Mouse (Mus musculus) cerebellum, adult 18-20 months (tissue): Measurements from ENCODE around the gene Robo3.

ENCODE experiments used
- DNase-seq, 2 experiments: peaks; one replicate each; pipeline ENCODE4 v3.0.0; 2021

Gene Robo3

DNA sequence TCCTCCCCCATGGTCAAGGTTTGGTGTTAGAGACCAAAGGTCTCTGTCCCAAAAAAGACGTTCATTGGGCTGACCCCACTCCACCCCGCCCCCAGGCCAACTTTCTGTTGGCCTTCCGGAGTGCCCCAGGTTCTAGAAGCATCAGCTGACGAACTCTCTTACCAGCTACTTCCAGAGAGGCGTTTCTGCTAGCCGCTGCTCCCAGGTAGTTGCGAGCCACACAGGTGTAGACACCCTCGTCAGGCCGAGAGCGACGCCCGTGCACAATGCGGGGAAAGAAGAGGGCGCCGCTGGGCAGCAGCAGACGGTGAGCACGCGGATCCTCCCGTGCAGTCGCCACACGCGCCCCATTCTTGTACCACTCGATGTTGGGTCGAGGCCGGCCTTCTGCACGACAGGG lies 3.7 kb downstream of the Robo3 start:
- DNase-seq: no peak

- no peak for DNase-seq
Observed at GRCm38 (mm10) chr9:37421239-37421638, 11.8 kb downstream of the Robo3 start.

DNA sequence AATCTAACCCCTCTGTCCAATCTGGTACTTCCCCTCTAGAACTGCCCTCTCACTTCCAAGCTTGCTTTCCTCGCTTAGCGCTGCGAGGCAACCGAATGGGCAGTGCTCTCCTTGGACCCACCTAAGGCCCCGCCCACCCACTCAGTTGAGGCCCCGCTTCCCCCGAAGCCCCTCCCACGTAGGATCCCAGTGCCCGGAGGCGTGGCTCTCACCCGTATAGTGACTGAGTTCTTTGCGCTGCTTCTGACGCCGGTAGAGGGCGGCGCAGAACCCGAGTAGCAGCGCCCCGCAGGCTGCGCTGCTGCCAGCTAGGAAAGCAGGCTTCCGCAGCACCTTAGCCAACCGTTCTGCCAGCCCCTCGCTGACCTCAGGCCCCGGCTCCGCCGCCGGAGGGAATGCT lies 12.4 kb downstream of the Robo3 start:
- peak; percentile 67 to 68 for DNase-seq

DNA sequence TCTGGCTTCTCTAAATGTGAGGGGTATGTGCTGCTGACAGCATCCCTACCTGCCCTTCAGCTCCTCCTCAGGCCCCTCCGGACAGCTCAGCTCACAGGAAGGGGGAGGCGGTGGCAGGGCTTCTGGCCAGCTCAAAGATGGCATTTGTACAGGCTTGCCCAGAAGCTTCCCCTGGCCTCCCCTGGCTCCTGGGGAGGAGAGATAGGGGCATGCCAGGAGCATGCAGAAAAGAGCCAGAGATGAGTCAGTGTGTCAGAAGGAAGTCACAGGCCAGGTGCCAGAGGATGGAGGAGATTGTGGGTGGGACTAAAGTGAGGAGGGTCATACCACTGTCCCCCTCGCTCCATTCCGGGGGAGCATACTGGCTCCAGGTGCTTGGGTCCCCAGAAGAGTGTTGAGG lies 14.3 kb downstream of the Robo3 start:
- peak; percentile 29 to 36 for DNase-seq

GRCm38 (mm10) chr9:37414666-37415065 lies 18.4 kb downstream of the Robo3 start:
- no peak for DNase-seq

DNA sequence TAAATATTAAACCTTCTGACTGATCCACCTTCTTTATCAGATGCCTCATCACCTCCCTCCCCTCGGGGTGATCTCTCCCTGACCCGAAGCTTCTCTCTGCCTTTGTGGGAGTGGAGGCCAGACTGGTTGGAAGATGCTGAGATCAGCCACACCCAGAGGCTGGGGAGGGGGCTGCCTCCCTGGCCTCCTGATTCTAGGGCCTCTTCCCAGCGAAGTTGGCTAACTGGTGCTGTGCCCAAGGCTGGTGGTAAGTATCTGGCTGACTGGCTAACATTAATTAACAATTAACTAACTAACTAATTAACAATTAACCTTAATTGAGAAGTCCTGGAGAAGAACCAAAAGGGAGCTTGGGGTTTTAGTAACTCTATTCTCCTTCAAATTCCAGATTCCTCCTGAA lies 20.1 kb downstream of the Robo3 start:
- no peak for DNase-seq

DNA sequence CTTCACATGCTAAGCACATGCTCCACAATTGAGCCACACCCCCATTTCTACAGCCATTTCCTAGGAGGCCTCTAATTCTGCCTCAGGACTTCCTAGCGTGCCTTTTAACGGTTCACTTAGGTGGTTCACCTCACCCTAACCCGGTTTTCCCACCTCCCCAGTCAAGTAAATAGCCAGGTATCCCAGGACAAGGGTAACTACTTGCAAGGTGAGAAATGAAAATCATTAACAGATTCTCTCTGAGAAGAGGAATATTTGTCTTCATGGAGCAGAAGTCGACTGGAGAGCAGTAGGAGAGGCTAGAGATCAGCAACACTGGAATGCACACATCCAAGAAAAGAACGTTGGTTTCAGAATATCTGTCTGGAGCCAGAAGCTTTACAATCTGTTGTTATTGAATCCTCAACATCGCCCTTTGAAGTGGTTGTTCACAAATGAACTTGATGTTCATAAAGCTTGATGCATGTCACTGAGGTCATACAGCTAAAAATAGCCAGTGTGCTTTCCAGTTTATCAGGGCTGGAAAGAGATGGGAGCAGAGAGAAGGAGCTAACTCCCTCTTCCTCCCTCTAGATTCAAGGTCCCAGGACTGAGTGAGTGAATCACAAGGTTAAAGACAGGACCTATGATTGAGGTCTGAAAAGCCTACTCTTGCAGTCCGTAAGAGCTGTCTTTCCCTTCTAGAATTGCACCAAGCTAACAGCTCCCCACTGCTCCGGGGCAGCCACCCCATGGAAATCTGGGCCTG lies 23.2 kb downstream of the Robo3 start:
- DNase-seq: no peak

GRCm38 (mm10) chr9:37407850-37408502 lies 25.1 kb downstream of the Robo3 start:
- no peak for DNase-seq

GRCm38 (mm10) chr9:37406372-37406771 lies 26.7 kb downstream of the Robo3 start:
- peak; percentile 27 to 36 for DNase-seq

DNA sequence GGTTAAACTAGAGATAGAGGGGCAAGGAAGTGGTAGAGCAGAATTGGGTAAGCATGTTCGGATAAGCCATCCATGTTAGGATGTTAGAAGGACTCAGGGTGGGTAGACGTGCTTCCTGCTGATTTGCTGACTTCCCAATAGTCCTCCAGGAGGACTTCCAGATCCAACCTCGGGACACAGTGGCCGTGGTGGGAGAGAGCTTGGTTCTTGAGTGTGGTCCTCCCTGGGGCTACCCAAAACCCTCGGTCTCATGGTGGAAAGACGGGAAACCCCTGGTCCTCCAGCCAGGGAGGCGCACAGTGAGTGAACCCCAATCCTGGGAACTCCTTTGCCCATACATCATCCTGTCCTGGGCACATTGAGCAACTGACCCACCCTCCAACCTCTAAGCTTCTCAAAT lies 30.0 kb downstream of the Robo3 start:
- DNase-seq: no peak

DNA sequence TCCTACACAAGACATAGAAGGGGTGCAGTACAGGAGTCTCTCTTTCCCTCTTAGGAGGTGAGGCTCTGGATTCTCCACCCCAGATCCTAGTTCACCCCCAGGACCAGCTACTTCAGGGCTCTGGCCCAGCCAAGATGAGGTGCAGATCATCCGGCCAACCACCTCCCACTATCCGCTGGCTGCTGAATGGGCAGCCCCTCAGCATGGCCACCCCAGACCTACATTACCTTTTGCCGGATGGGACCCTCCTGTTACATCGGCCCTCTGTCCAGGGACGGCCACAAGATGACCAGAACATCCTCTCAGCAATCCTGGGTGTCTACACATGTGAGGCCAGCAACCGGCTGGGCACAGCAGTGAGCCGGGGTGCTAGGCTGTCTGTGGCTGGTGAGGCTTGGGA lies 30.5 kb downstream of the Robo3 start:
- no peak for DNase-seq

GRCm38 (mm10) chr9:37401802-37402201 lies 31.2 kb downstream of the Robo3 start, which contains the start of gene Robo4:
Robo4 (plus strand) TSS chr9:37401897.
- no peak for DNase-seq

- no peak for DNase-seq
Observed at GRCm38 (mm10) chr9:37400585-37400984, 32.5 kb downstream of the Robo3 start.

DNA sequence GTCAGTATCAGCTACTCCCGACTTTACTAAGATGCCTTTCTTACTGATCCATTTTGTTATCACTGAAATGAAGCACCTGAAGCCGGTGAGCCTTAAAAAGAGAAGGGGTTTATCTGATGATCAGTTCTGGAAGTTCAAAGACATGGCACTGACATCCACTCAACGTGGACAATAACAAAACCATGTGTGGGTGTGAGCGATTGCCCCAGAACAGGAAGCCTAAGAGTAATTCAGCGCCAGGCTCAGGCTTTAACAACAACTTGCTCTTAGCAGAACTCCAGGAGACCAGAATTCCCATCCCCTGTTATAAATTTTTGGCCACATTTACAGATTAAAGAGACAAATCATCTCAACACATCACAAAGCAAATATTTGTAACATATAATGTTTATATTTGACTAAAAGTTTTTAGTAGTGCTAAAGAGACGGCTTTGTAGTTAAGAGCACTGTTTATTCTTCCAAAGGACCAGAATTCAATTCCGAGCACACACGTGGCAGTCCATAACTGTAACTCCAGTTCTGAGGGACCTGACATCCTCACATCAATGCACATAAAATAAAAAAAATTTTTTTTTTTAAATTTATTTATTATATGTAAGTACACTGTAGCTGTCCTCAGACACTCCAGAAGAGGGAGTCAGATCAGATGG lies 39.4 kb downstream of the Robo3 start:
- DNase-seq: no peak

GRCm38 (mm10) chr9:37392071-37392470 lies 41.0 kb downstream of the Robo3 start:
- no peak for DNase-seq

- DNase-seq: no peak
Observed at GRCm38 (mm10) chr9:37390891-37391290, 42.2 kb downstream of the Robo3 start.

GRCm38 (mm10) chr9:37384284-37385182 lies 48.5 kb downstream of the Robo3 start:
- no peak for DNase-seq

DNA sequence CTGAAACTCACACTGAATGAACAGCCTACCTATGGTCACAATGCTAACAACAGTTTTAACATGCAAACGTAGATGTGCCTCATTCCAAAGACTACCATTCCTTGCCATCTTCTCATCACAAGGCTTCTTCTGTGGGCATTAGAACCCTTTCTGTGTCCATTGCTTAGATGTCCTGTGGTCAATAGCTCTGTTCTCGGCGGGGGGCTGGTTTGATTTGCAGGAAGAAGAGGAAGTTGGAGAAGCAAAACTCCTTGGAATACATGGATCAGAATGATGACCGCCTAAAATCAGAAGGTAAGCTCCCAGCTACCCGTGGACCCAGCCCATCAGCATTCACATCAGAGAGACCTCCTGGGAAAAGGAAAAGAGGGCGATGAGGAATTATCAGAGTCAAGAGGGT lies 49.9 kb downstream of the Robo3 start:
- DNase-seq: no peak

DNA sequence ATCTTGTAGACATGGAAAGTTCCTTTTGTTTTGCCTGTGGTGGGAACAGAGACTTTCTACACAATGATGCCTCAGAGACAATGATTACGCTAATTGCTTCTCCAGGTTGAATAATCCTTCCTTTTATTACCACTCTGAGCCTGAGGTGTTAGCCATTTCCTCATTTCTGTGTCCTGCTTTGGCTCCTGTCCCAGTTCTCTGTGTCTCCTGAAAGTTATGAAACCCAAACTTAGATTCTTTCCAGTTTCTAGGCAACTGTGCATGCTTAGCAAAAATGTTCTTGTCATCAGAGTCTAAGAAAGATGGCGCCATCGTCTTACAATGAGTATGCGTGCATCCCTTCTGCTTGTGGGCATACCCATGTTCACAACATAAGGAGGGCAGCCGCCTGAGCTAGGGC lies 57.3 kb downstream of the Robo3 start:
- no peak for DNase-seq

DNA sequence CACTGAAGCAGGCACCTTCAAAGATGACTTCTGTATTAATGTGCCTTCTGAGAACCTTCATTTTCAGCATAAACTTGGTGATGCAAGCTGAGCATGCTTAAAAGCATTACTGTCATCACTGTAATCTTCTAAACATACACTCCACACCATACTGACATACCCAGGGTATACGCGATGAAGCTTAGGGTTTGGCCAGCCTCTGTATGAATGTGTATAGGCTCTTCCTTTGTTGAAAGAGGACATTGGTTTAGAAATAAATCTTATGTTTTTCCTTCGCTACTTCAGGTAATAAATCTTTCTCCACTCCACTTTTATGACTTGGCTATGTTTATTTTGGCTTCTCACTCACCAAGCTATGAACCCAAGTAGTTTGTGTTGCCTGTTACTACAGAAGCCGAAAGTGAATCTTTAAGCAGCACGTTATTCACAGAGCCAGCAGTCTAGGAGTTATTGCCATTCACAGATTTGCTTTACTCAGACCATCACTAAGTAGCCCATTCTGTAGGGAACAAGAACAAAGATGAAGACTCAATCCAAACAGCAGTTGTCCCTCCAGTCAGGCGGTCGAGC lies 61.7 kb downstream of the Robo3 start:
- no peak for DNase-seq

DNA sequence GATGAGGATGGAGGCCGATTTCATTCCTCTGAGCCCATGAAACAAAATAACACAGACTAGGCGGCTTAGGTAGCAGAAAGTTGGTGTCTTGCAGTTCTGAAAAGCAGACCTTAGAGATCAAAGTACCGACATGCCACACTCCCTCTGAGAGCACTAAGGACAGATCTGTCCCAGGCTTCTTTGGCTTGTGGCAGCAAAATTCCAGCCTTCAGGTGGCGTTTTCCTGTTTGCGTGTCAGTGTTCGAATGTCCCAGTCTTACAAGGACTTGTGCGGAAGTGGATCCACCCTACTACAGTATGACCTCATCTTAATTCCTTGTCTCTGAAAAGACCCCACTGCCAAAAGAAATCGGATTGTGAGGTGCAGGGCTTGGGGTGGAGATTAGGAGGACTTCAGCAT lies 64.2 kb downstream of the Robo3 start:
- no peak for DNase-seq

- no peak for DNase-seq
Observed at GRCm38 (mm10) chr9:37368081-37368830, 64.8 kb downstream of the Robo3 start.
